Mouse (Mus musculus): ENCODE data around the gene Fubp3.
"Not testable (repeated sequence)": the region's sequence is repeated elsewhere in the genome, so short reads cannot be mapped to it uniquely, and the experiment has no call there.

The Fubp3 gene

DNA sequence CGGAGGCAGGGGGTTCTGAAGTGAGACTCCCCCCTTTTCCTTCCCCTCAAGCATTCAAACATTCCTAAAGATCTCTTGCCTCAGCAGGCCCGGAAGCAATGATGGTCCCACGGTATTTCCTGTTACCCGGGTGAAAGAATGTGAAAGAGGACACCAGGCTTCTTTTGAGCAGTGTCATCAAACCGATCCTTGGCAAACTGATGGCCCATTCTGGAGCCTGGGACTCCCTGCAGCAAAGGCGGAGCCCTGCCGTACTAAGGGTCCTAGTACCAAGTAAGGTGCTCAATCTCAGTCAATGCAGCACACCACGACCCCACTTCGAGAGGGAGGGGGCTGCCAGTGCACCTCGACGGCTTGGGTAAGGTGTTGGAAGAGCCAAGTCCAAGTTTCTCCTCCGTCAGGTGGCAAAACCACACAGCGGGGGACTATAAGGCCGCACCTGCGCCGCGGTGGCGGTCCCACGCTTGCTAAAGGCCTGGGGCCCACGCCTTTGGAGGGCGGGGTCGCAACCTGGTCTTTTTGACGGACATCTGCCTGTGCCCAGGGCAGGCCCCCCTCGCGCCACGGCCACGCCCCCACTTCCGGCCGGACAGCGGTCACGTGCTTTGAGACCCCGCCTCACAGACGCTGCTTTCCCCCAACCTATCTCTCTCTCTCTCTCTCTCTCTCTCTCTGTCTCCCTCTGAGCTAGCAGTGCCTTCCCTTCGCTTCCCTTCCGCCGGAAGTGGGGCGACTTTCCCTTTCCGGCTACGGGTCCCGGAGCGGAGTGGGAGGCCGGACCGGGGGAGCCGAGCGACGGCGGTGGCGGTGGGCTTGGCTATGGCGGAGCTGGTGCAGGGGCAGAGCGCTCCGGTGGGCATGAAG is at the start of gene Fubp3:
Fubp3 (plus strand) TSS at position 601 of the 864 bp plus-strand sequence.
- in situ Hi-C loops (cut with MboI, MseI): no loop called here

DNA sequence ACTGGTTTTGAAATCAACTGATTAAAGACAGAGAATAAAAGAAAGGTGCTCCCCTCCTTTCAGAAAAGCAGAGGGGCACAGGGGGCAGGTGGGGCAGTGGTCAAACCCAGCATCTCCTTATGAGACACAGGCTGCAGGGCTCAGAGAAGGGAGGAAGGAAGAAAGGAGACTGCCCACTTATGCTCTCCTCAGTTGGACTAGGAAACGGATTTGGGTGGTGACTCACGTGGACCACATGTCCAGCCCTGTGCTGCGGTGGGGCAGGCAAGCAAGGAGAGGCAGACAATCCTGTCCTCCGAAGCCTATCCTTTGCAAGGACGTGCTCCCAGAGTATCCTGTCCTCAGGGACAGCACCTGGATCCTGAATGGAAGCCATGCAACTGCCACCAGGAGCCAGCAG is 47.8 kb upstream of the Fubp3 start:
- in situ Hi-C loops (cut with MboI, MseI): no loop called here

- in situ Hi-C loops (cut with MboI, MseI): no loop called here
These were observed 46.7 kb upstream of the Fubp3 start for GRCm38 (mm10) chr2:31525778-31526177.

DNA sequence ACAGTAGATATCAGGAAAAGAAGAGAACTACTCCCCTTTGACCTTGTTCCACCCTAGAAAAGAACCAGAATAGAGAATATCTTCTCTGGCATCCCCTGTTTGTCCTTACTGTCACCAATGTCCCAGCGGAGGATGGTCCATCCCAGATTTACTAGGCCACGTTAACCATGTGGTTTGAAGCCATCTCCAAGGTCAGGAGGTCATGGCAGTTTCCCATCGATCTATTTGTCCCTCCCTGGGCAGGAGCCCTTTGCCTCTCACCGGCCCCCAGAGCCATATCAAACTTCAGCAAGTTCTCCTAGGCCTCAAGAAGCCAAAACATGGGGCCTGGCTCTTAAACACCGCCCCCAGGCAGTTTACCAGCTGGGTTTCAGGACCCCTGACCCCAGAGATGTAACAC is 42.2 kb upstream of the Fubp3 start:
- in situ Hi-C loops (cut with MboI, MseI): no loop called here

DNA sequence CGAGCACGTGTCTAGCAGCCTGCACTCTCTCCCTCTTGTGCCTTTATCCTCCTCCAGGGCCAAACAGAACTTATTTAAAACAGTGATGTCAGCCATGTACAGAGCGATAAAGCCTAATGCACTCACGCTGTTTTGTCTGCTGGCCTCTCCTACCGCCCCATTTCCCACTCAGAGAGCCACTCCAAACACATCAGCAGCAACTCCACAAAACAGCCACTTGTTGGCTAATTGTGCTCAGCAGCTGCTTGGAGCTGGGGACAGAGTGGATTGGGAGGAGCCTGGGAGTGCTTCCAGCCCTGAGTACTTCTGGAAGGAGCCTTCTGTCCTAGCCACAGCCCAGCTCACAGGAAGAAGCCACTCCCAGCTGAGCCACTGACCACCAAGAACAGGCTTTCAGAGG is 35.4 kb upstream of the Fubp3 start:
- in situ Hi-C loops (cut with MboI, MseI): no loop called here

DNA sequence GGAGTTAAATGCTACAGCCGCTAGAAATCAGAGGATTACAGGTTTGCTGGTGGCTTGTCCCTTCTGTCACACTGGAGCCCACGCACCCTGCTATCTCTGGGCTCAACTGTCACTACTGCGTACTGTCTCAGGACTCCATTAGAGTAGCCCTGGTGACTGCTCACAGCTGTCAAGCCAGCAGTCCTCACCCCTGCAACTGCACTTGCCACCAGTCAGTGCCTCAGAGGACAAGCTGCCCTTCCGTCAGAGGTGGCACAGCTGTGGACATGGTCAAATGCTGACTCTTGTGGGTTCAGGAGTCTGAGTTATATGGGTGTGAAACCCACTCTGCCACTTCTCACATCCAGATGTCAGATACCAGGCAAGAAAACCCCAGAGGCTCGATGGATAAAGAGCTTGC is 33.7 kb upstream of the Fubp3 start:
- in situ Hi-C loops (cut with MboI, MseI): no loop called here

- in situ Hi-C loops (cut with MboI, MseI): no loop called here
These were observed 30.9 kb upstream of the Fubp3 start for GRCm38 (mm10) chr2:31541581-31541980.

GRCm38 (mm10) chr2:31547726-31548125 is 24.7 kb upstream of the Fubp3 start:
- in situ Hi-C loops (cut with MboI, MseI): no loop called here

DNA sequence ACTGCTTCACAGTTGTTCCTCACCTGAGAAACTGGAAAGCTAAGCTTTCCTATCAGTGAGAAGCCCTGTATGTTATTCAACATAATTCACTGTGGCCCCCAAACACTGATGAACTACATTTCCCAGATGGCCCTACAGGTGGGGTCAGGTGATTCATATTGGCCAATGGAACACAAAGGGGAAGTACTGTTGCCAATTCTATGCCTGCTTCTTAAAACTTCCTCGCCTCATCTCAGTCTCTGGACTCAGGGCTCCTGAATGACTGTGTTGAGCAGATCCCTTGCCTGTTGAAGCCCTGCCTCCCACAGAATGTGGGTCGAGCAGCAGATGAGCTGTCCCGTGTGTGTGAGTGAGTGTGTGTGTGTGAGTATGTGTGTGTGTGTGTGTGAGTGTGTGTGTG is 21.9 kb upstream of the Fubp3 start:
- in situ Hi-C loops (cut with MboI, MseI): no loop called here

DNA sequence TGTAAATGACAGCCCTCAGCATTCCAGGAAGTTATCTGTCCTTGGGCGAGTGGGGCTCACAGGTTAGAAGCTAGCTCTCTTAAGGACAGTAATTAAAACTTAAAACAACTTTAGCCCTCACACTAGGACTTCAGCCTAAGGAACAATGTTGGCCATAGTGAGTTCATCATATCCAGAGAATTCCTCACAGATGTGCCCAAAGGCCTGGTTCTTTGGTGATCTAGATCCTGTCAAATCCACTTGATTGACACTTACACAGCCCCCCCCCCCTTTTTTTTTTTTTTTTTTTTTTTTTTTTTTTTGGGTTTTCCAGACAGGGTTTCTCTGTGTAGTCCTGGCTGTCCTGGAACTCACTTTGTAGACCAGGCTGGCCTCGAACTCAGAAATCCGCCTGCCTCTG is 21.1 kb upstream of the Fubp3 start:
- in situ Hi-C loops (cut with MboI, MseI): not testable (repeated sequence)

- in situ Hi-C loops (cut with MboI, MseI): no loop called here
These were observed 20.5 kb upstream of the Fubp3 start for GRCm38 (mm10) chr2:31551971-31552370.

DNA sequence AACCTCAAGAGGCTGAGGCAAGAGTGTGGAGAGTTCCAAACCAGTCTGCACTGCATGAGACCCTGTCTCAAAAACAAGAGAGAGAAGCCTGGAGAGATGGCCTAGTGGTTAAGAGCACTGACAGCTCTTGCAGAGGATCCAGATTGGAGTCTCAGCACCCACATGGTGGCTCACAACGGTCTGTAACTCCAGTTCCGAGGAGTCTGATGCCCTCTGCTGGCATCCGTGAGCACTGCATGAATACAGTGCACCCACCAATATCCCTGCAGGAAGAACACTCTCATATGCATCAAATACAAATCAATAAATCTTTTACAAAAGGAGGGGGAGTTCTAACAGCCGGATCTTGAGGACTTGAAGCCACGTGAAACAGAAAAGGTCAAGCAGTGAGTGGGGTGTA is 17.8 kb upstream of the Fubp3 start:
- in situ Hi-C loops (cut with MboI, MseI): no loop called here

DNA sequence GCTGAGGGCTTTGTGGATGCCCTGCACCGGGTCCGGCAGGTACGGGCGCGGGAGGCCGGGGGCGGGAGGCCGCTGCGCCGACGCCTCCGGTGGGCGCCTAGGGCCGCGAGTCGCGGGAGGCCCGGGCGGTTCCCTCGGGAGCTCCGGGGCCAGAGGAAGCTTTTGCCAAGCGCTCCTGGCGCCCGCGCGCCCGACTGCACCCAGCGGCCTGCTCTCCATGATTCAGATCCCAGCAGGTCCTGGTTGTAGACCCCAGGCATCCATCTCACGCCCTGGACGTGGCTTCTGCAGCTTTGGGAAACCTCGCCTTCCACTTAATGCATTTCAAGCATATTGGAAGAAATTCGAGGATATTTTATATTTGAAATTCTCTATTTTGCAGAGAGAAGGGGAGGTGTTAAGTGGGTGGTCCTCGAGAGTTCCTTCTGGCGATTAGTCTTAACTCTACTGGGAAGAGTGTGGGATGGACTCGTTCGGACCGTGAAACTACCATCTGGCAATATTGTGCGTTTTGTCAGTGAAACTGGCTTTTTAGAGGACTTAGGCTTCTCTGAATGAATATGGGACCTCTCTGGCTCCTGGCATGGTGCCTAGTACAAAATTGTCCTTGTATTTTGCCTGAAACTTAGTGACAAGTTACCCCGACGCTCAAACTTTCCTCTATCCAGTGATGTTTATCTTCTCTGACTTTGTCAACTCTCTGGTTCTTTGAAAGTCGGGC is 624 bp downstream of the Fubp3 start:
- in situ Hi-C loops (cut with MboI, MseI): no loop called here

GRCm38 (mm10) chr2:31581617-31582016 is 9.2 kb downstream of the Fubp3 start:
- in situ Hi-C loops (cut with MboI, MseI): no loop called here

GRCm38 (mm10) chr2:31591799-31592484 is 19.5 kb downstream of the Fubp3 start:
- in situ Hi-C loops (cut with MboI, MseI): no loop called here

- in situ Hi-C loops (cut with MboI, MseI): no loop called here
These were observed 35.1 kb downstream of the Fubp3 start for GRCm38 (mm10) chr2:31607555-31607954.

GRCm38 (mm10) chr2:31609859-31610261 is 37.4 kb downstream of the Fubp3 start:
- in situ Hi-C loops (cut with MboI, MseI): no loop called here

GRCm38 (mm10) chr2:31610922-31611321 is 38.5 kb downstream of the Fubp3 start:
- in situ Hi-C loops (cut with MboI, MseI): no loop called here

DNA sequence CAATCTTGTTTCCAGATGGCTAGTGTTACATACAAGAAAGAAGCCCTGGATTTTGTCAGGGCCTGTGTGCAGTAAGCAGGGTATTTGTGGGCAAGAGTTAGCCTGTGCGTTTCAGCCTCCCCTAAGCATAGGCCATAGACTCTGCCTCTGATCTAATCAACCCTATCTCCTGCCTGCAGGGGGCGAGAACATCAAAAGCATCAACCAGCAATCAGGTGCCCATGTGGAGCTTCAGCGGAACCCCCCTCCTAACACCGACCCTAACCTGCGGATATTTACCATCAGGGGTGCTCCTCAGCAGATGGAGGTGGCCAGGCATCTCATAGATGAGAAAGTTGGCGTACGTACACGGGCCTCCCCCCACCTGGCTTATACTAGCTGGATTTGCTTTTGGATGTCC is 38.9 kb downstream of the Fubp3 start:
- in situ Hi-C loops (cut with MboI, MseI): no loop called here

- in situ Hi-C loops (cut with MboI, MseI): no loop called here
These were observed 40.2 kb downstream of the Fubp3 start for GRCm38 (mm10) chr2:31612627-31613026.

DNA sequence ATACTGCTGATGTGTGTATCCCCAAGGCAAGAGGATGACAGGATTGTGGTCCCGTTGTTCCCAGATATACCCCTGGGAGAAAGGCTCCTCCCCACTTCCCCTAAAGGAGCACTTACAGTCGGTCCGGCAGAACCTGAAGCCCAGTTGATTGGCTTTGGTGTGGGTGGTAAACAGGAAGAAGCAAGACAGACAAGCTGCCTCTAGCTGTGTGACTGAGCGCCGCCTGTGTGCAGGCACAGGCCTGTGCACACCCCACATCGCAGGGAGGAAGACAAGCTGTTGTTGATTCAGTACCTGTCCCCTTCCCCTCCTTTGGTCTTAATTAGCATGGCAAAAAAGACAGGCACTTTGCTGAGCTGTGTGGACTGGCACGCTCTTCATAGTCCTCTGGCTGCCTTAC is 41.3 kb downstream of the Fubp3 start:
- in situ Hi-C loops (cut with MboI, MseI): no loop called here

- in situ Hi-C loops (cut with MboI, MseI): no loop called here
These were observed 46.2 kb downstream of the Fubp3 start for GRCm38 (mm10) chr2:31618484-31619161.

Data from regulatory T cell (primary cell).